18 mouse cellular contexts compared by ENCODE assay signal in the genomic region with DNA sequence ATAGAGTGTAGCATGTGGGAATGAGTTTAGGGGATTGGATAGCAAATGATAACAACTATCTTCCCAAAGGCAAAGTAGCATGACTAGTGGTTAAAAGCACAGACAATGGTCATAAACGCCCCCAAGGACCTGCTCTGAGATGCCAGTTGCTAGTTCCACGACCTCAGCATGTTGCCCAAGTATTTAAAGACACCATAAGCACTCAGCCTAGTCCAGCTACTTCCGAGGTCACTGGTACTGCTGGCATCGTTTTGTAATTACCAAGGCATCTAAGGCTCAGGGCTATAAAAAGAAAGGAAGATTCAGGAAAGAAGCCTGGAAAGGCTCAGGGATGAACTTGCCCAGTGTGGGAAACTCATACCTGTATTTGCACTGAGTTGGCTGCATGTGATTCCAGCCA.
A peak's percentile ranks its signal among the peaks of the same experiment; 100 is the strongest.
DNase-seq lines count a peak whose midpoint lies in the region; ATAC-seq and TF ChIP-seq lines count a peak whose summit lies in the region.
"Had no signal": no experiment of that assay in that cellular context is flagged by ENCODE, and none has a peak within 500 bp of the region (broad histone marks: within the 10 kb centered on the region; RNA-seq: fewer than 3 reads in every experiment).

No protein-coding gene starts in this region.

- DNase-seq in layer of hippocampus, adult 2 months (ENCODE audit: low spot score in 2 of 2): no peak
- DNase-seq in layer of hippocampus, adult 9-10 months (ENCODE audit: low spot score): no peak
- DNase-seq in midbrain, embryonic 11.5 days (ENCODE audit: low spot score, missing footprints): peak; percentile 53
- DNase-seq in midbrain, embryonic 10.5 days (ENCODE audit: low spot score): no peak
- DNase-seq: adrenal gland, adult 2 months; adrenal gland, adult 8-10 months; adrenal gland, postnatal 10 days; adrenal gland, postnatal 14 days; adrenal gland, postnatal 25 days; adrenal gland, postnatal 36 days; B cell, adult 2 months; cerebellum, adult 11 months; cerebellum, adult 11-12 months; cerebellum, adult 18-20 months had no signal

- peak overlapping the region; percentile 75 for H3K27ac ChIP-seq in layer of hippocampus, adult 2 months
- no peak overlapping the region for H3K27ac ChIP-seq in midbrain, embryonic 11.5 days (ENCODE audit: low read depth, low read length)
- H3K27ac ChIP-seq in midbrain, embryonic 10.5 days (replicated peaks): no peak overlapping the region

- peaks cover 4% of the 10 kb centered on the region; the same call in 1 of the 2 replicates for H3K4me1 ChIP-seq in midbrain, embryonic 11.5 days (ENCODE audit: control insufficient read depth, insufficient read depth, low read length)
- peaks cover 9% of the 10 kb centered on the region; the same call in 1 of the 2 replicates for H3K4me1 ChIP-seq in midbrain, embryonic 10.5 days

- no peaks in the 10 kb centered on the region for H3K27me3 ChIP-seq in midbrain, embryonic 11.5 days (ENCODE audit: control insufficient read depth, insufficient read depth, low read length)
- H3K27me3 ChIP-seq in midbrain, embryonic 10.5 days (ENCODE audit: low read depth, poor library complexity, severe bottlenecking): no peaks in the 10 kb centered on the region
- H3K27me3 ChIP-seq: Patski had no signal

- H3K36me3 ChIP-seq in midbrain, embryonic 11.5 days (ENCODE audit: control insufficient read depth, insufficient read depth, low read length): no peaks in the 10 kb centered on the region
- no peaks in the 10 kb centered on the region for H3K36me3 ChIP-seq in midbrain, embryonic 10.5 days
- H3K36me3 ChIP-seq: G1E had no signal

- ATAC-seq in midbrain, embryonic 11.5 days (ENCODE audit: low FRiP score): no peak
- ATAC-seq: activated CD4-positive, CD25-positive, alpha-beta regulatory T cell, adult 4 months; CD4-positive, CD25-positive, alpha-beta regulatory T cell, adult 4 months; Patski had no signal

- no peak overlapping the region for H3K9ac ChIP-seq in midbrain, embryonic 11.5 days (ENCODE audit: low read length)

- H3K4me3 ChIP-seq in layer of hippocampus, adult 2 months: no peak overlapping the region
- H3K4me3 ChIP-seq in midbrain, embryonic 11.5 days (ENCODE audit: low read depth, low read length): no peak overlapping the region
- no peak overlapping the region for H3K4me3 ChIP-seq in midbrain, embryonic 10.5 days

- H3K4me2 ChIP-seq in midbrain, embryonic 11.5 days: no peak overlapping the region

- TF ChIP-seq CTCF in layer of hippocampus, adult 2 months (conservative IDR thresholded peaks at IDR 0.05): no peak

- WGBS in midbrain, embryonic 11.5 days: 79% methylated on average over 4 of the region's 4 CpGs
- 81% methylated on average over 4 of the region's 4 CpGs for WGBS in midbrain, embryonic 10.5 days

- no peaks in the 10 kb centered on the region for H3K9me3 ChIP-seq in midbrain, embryonic 11.5 days (ENCODE audit: control insufficient read depth, low read length)
- H3K9me3 ChIP-seq in midbrain, embryonic 10.5 days (replicated peaks): no peaks in the 10 kb centered on the region
